Mouse (Mus musculus) CH12.LX (cell line): ENCODE results near the gene Apopt1. TPM values are rescaled to one million over a fixed set of nuclear protein-coding genes. Genes with fewer than 3 reads are reported as not detected.

Source experiments
- DNase-seq: peaks from one replicate; pipeline ENCODE4 v3.0.0-alpha.2; 2013; ENCODE audit errors: extremely low read depth
- H3K27ac ChIP-seq: 2 replicates; pipeline ENCODE4 v1.5.1; 2012; ENCODE audit warnings: low read depth, mild to moderate bottlenecking, control low read depth, moderate library complexity; ENCODE audit not compliant: insufficient read depth
- H3K27me3 ChIP-seq: replicated peaks from 2 replicates; pipeline ENCODE3; 2012; ENCODE audit warnings: inconsistent platforms
- H3K36me3 ChIP-seq, 2 experiments: replicated peaks in 1 of 2; 2 replicates each; pipeline versions ENCODE3 to v1.6.1; 2012; ENCODE audit warnings: inconsistent platforms in 1 of 2, low read length in 1 of 2, mild to moderate bottlenecking in 1 of 2, mixed read lengths in 1 of 2, moderate library complexity in 1 of 2; ENCODE audit not compliant: control insufficient read depth in 1 of 2, insufficient read depth in 1 of 2
- H3K4me1 ChIP-seq, 2 experiments: 2 replicates each; pipeline ENCODE4 v1.6.1; 2012; ENCODE audit warnings: inconsistent platforms in 1 of 2, moderate library complexity in 1 of 2; ENCODE audit not compliant: insufficient read depth in 2 of 2, control insufficient read depth in 1 of 2
- H3K4me2 ChIP-seq: 2 replicates; pipeline ENCODE4 v1.6.1; 2012; ENCODE audit warnings: low read depth, mild to moderate bottlenecking, control low read depth; ENCODE audit not compliant: poor library complexity, insufficient read depth, severe bottlenecking
- H3K4me3 ChIP-seq, 3 experiments: fragments of 150-350 bp in 1 of 3; sonication (generic) in 1 of 3; replicated peaks in 1 of 3; 2 replicates each; pipeline versions ENCODE3 to v1.5.1; 2011 to 2012; ENCODE audit warnings: low read depth in 2 of 3, low read length in 2 of 3, mild to moderate bottlenecking in 2 of 3, moderate library complexity in 2 of 3, control low read depth in 1 of 3, improper control_type of control experiment in 1 of 3, inconsistent platforms in 1 of 3, mixed read lengths in 1 of 3; ENCODE audit not compliant: poor library complexity in 1 of 3
- H3K79me2 ChIP-seq: replicated peaks from 2 replicates; pipeline ENCODE4 v1.6.1; 2012; ENCODE audit warnings: mild to moderate bottlenecking, moderate library complexity; ENCODE audit not compliant: control insufficient read depth, poor library complexity, insufficient read depth, severe bottlenecking; ENCODE audit errors: extremely low read depth
- H3K9ac ChIP-seq: 2 replicates; pipeline ENCODE4 v1.6.1; 2012; ENCODE audit warnings: low read depth, mild to moderate bottlenecking, control low read depth, moderate library complexity; ENCODE audit not compliant: insufficient read depth
- H3K9me3 ChIP-seq: replicated peaks from 2 replicates; pipeline ENCODE3; 2012; ENCODE audit warnings: low read length, inconsistent platforms, mixed read lengths
- BHLHE40 ChIP-seq: IDR thresholded peaks from 2 replicates; pipeline ENCODE4 v1.6.1; 2011; ENCODE audit warnings: mild to moderate bottlenecking, low read depth, low read length, improper control_type of control experiment
- CHD1 ChIP-seq: IDR thresholded peaks from 2 replicates; pipeline ENCODE4 v1.6.1; 2012; ENCODE audit warnings: low read depth, low read length, improper control_type of control experiment, inconsistent platforms
- CHD2 ChIP-seq: IDR thresholded peaks from 2 replicates; pipeline ENCODE4 v1.6.1; 2011; ENCODE audit warnings: low read length, improper control_type of control experiment
- E2F4 ChIP-seq: IDR thresholded peaks from 2 replicates; pipeline ENCODE4 v1.6.1; 2011; ENCODE audit warnings: low read depth, low read length, improper control_type of control experiment; ENCODE audit not compliant: insufficient replicate concordance
- ELF1 ChIP-seq: IDR thresholded peaks from 2 replicates; pipeline ENCODE4 v1.6.1; 2014; ENCODE audit warnings: low read depth, mild to moderate bottlenecking, inconsistent platforms, low read length, improper control_type of control experiment
- EP300 ChIP-seq: IDR thresholded peaks from 2 replicates; pipeline ENCODE4 v1.6.1; 2011; ENCODE audit warnings: low read length, improper control_type of control experiment
- ETS1 ChIP-seq: conservative IDR thresholded peaks from 2 replicates; pipeline ENCODE4 v1.6.1; 2012; ENCODE audit warnings: low read depth, mild to moderate bottlenecking, inconsistent platforms, low read length, improper control_type of control experiment, moderate library complexity
- GABPA ChIP-seq: IDR thresholded peaks from 2 replicates; pipeline ENCODE4 v1.6.1; 2012; ENCODE audit warnings: low read depth, low read length, improper control_type of control experiment, inconsistent platforms; ENCODE audit not compliant: insufficient replicate concordance
- HCFC1 ChIP-seq: IDR thresholded peaks from 2 replicates; pipeline ENCODE4 v1.6.1; 2012; ENCODE audit warnings: low read depth, mild to moderate bottlenecking, inconsistent platforms, low read length, improper control_type of control experiment
- IRF4 ChIP-seq: IDR thresholded peaks from 2 replicates; pipeline ENCODE4 v1.6.1; 2014; ENCODE audit warnings: low read depth, mild to moderate bottlenecking, inconsistent platforms, low read length, improper control_type of control experiment
- JUN ChIP-seq: IDR thresholded peaks from 2 replicates; pipeline ENCODE4 v1.6.1; 2011; ENCODE audit warnings: low read depth, mild to moderate bottlenecking, low read length, improper control_type of control experiment, moderate library complexity; ENCODE audit not compliant: insufficient read depth
- MAFK ChIP-seq: IDR thresholded peaks from 2 replicates; pipeline ENCODE4 v1.6.1; 2011; ENCODE audit warnings: low read length, improper control_type of control experiment; ENCODE audit not compliant: insufficient replicate concordance
- MAX ChIP-seq: IDR thresholded peaks from 2 replicates; pipeline ENCODE4 v1.6.1; 2011; ENCODE audit warnings: low read length, improper control_type of control experiment
- MAZ ChIP-seq: IDR thresholded peaks from 2 replicates; pipeline ENCODE4 v1.6.1; 2012; ENCODE audit warnings: low read depth, mild to moderate bottlenecking, inconsistent platforms, low read length, improper control_type of control experiment, moderate library complexity
- MEF2A ChIP-seq: IDR thresholded peaks from 2 replicates; pipeline ENCODE4 v1.6.1; 2014; ENCODE audit warnings: low read depth, mild to moderate bottlenecking, inconsistent platforms, low read length, improper control_type of control experiment, borderline replicate concordance
- MXI1 ChIP-seq: IDR thresholded peaks from 2 replicates; pipeline ENCODE4 v1.6.1; 2011; ENCODE audit warnings: mild to moderate bottlenecking, low read depth, low read length, improper control_type of control experiment
- MYC ChIP-seq: IDR thresholded peaks from 2 replicates; pipeline ENCODE4 v1.6.1; 2011; ENCODE audit warnings: low read depth, mild to moderate bottlenecking, improper control_type of control experiment, low read length
- NELFE ChIP-seq: IDR thresholded peaks from 2 replicates; pipeline ENCODE4 v1.6.1; 2011; ENCODE audit warnings: low read depth, low read length, improper control_type of control experiment
- POLR2A ChIP-seq: IDR thresholded peaks from 2 replicates; pipeline ENCODE4 v1.6.1; 2011; ENCODE audit warnings: low read depth, mild to moderate bottlenecking, improper control_type of control experiment, low read length
- RAD21 ChIP-seq: IDR thresholded peaks from 2 replicates; pipeline ENCODE4 v1.6.1; 2011; ENCODE audit warnings: low read depth, mild to moderate bottlenecking, low read length, improper control_type of control experiment, moderate library complexity
- RCOR1 ChIP-seq: conservative IDR thresholded peaks from 2 replicates; pipeline ENCODE4 v1.6.1; 2012; ENCODE audit warnings: low read depth, mild to moderate bottlenecking, inconsistent platforms, low read length, improper control_type of control experiment
- SIN3A ChIP-seq: IDR thresholded peaks from 2 replicates; pipeline ENCODE4 v1.6.1; 2012; ENCODE audit warnings: low read length, improper control_type of control experiment, inconsistent platforms
- SMC3 ChIP-seq: IDR thresholded peaks from 2 replicates; pipeline ENCODE4 v1.6.1; 2011; ENCODE audit warnings: low read depth, low read length, improper control_type of control experiment
- TCF12 ChIP-seq: IDR thresholded peaks from 2 replicates; pipeline ENCODE4 v1.6.1; 2014; ENCODE audit warnings: low read depth, mild to moderate bottlenecking, inconsistent platforms, low read length, improper control_type of control experiment
- USF1 ChIP-seq: IDR thresholded peaks from 2 replicates; pipeline ENCODE4 v1.6.1; 2014; ENCODE audit warnings: low read depth, mild to moderate bottlenecking, inconsistent platforms, low read length, improper control_type of control experiment
- USF2 ChIP-seq: conservative IDR thresholded peaks from 2 replicates; pipeline ENCODE4 v1.6.1; 2011; ENCODE audit warnings: low read depth, low read length, improper control_type of control experiment
- ZKSCAN1 ChIP-seq: IDR thresholded peaks from 2 replicates; pipeline ENCODE4 v1.6.1; 2012; ENCODE audit warnings: low read depth, inconsistent platforms, low read length, improper control_type of control experiment, borderline replicate concordance
- ZNF384 ChIP-seq: IDR thresholded peaks from 2 replicates; pipeline ENCODE4 v1.6.1; 2012; ENCODE audit warnings: low read depth, low read length, improper control_type of control experiment, inconsistent platforms
- dilution Hi-C: fragments of 300-500 bp; cut with MboI; formaldehyde crosslinking; loops from 2 replicates; pipeline ENCODE4 v1.14.3; 2020; ENCODE audit warnings: low sequenced_read_pairs; ENCODE audit not compliant: extremely low pct_unique_long_range_greater_than_20kb, extremely low pct_ligation_motif_present
- in situ Hi-C: fragments of 300-500 bp; cut with MboI; formaldehyde crosslinking; loops from 3 replicates; pipeline ENCODE4 v1.14.3; 2019; ENCODE audit warnings: low sequenced_read_pairs, low pct_ligation_motif_present, low pct_unique_long_range_greater_than_20kb, mixed read lengths
- polyA plus RNA-seq: library from polyadenylated mRNA; unstranded; fragments of >175 nt; gene quantifications from 2 replicates; pipeline ENCODE4 v1.2.1, GENCODE M21; 2012; ENCODE audit warnings: low read depth; ENCODE audit not compliant: insufficient read length
- total RNA-seq, 2 experiments: library from RNA; depleted of rRNA; stranded (reverse); fragments of 300-350 nt in 1 of 2; fragments of >200 nt in 1 of 2; gene quantifications; 2 replicates each; pipeline ENCODE4 v1.2.3; 2012 to 2014

Gene Apopt1
- total and polyA plus RNA-seq, 3 experiments = 36.0 to 49.1 (median 43.6) TPM

- peak; percentile 76 for DNase-seq
- no peaks in the 10 kb centered on the region; the same call in 1 of the 2 replicates for H3K79me2 ChIP-seq
- peaks cover 41 to 85% of the 10 kb centered on the region in 2 experiments for H3K36me3 ChIP-seq
- H3K4me3 ChIP-seq = peak overlapping the region in 1 of 3 experiments; percentile 19
- H3K27ac ChIP-seq = peak overlapping the region; percentile 83
- peaks cover 31 to 84% of the 10 kb centered on the region in 2 experiments for H3K4me1 ChIP-seq
- H3K4me2 ChIP-seq = peak overlapping the region; percentile 24
- dilution Hi-C loops (no loop called here), in situ Hi-C loops (loop anchor here (5.0 kb wide), 1 partner anchor 43 kb away; no protein-coding TSS in a partner anchor)
- H3K9me3 ChIP-seq = no peaks in the 10 kb centered on the region
- no peak overlapping the region for H3K9ac ChIP-seq
- peak; percentile 87 for TF ChIP-seq EP300
- 0 out of 2 replicates have a peak, but pooled peaks have one; percentile 0 for TF ChIP-seq ELF1
- no peak for TF ChIP-seq E2F4
- peak; percentile 98 for TF ChIP-seq TCF12
- peak; percentile 53; the same call in 1 of the 2 replicates for TF ChIP-seq SIN3A
- TF ChIP-seq CHD1 = peak; percentile 77; the same call in 1 of the 2 replicates
- TF ChIP-seq ZKSCAN1 = no peak
- peak; percentile 86 for TF ChIP-seq BHLHE40
- TF ChIP-seq RCOR1 = peak; percentile 81; the same call in 1 of the 2 replicates
- no peak for TF ChIP-seq ZNF384
- peak; percentile 89 for TF ChIP-seq IRF4
- peak; percentile 60 for TF ChIP-seq MYC
- TF ChIP-seq RAD21 = no peak; the same call in none of the 2 replicates
- TF ChIP-seq MAZ = no peak; the same call in 1 of the 2 replicates
- peak; percentile 93 for TF ChIP-seq MXI1
- no peak for TF ChIP-seq GABPA
- TF ChIP-seq SMC3 = 0 out of 2 replicates have a peak, but pooled peaks have one; percentile 14
- no peak for TF ChIP-seq USF2
- peak; percentile 31; the same call in 1 of the 2 replicates for TF ChIP-seq POLR2A
- peak; percentile 65 for TF ChIP-seq MEF2A
- TF ChIP-seq JUN = no peak
- no peak; the same call in 1 of the 2 replicates for TF ChIP-seq NELFE
- peak; percentile 72; the same call in 1 of the 2 replicates for TF ChIP-seq CHD2
- 0 out of 2 replicates have a peak, but pooled peaks have one; percentile 39 for TF ChIP-seq MAFK
- peak; percentile 77; the same call in 1 of the 2 replicates for TF ChIP-seq MAX
- TF ChIP-seq USF1 = no peak
- no peak for TF ChIP-seq HCFC1
- peak; percentile 90 for TF ChIP-seq ETS1
- H3K27me3 ChIP-seq = no peaks in the 10 kb centered on the region
Observed at GRCm38 (mm10) chr12:111794526-111795179, 81.6 kb downstream of the Apopt1 start.
